Mouse (Mus musculus): ENCODE data around the gene Olfr77. TPM values are rescaled to one million over a fixed set of nuclear protein-coding genes. Genes with fewer than 3 reads are reported as not detected.

Gene Olfr77
- polyA plus RNA-seq (2015; fragmentation: Nextera tagmentation; extraction: Ambion mirVana): 0.27 and 0.32 TPM in 2 replicates

GRCm38 (mm10) chr9:19916565-19916964 lies at the start of gene Olfr77:
TSS of gene Olfr77 (plus strand) at chr9:19916865.
- H3K4me1 ChIP-seq: no peaks in the 10 kb centered on the region
- H3K9ac ChIP-seq: no peak within 1 kb of the TSS
- ATAC-seq (ENCODE audit: insufficient read depth, low FRiP score, low read depth): no peak
- no peaks in the 10 kb centered on the region for H3K9me3 ChIP-seq
- 90% methylated on average over 2 of the region's 2 CpGs for WGBS
- no peaks in the 10 kb centered on the region for H3K27me3 ChIP-seq (replicated peaks)
- H3K4me2 ChIP-seq: no peak within 1 kb of the TSS
- no peak within 1 kb of the TSS for H3K4me3 ChIP-seq (replicated peaks)
- H3K27ac ChIP-seq: no peak within 1 kb of the TSS
- H3K36me3 ChIP-seq: no peaks in the 10 kb centered on the region

DNA sequence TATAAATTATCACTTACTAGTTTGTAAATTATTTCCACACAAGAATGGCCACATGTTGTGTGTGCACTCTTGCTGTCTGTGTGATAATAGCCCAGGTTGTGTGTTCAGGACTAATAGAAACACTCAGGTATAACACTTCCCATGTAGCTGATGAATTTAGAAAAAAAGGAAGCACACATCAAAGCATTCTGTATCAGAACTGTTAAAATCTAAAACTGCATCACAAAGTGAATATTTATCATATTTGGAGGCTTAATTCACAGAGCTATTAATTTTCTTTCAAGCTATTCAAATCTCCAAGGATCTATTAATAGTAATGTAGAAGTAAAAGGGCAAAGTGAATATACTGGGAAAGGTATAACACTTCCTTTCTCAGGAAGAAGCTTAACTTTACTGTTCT lies 28.8 kb upstream of the Olfr77 start, which contains the start of gene Olfr862:
TSS of gene Olfr862 (minus strand) at position 101 of the 400 bp plus-strand sequence.
- H3K4me2 ChIP-seq: no peak within 1 kb of the TSS
- no peaks in the 10 kb centered on the region for H3K9me3 ChIP-seq
- H3K27ac ChIP-seq: no peak within 1 kb of the TSS
- ATAC-seq (ENCODE audit: insufficient read depth, low FRiP score, low read depth): no peak
- H3K36me3 ChIP-seq: no peaks in the 10 kb centered on the region
- no peak within 1 kb of the TSS for H3K9ac ChIP-seq
- no peak within 1 kb of the TSS for H3K4me3 ChIP-seq (replicated peaks)
- no peaks in the 10 kb centered on the region for H3K27me3 ChIP-seq (replicated peaks)
- no peaks in the 10 kb centered on the region for H3K4me1 ChIP-seq

DNA sequence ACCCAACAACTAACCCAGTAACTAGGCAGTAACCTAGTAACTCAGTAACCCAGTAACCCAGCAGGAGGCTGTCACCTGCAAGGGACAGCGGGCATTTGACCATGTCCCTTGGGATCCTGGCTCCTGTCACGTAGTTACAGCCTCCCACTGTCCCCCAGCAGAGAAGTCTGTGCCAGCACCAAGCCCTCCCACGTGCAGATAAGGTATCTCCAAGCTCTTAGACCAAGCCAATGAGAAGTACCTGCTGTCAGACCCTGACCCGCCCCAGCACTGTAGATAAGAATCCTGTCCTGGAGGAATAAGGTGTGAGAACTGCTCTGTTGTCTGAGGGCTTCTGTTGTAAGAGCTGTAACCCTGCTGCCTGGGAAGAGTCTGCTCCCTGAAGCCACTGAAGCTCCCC lies 5.5 kb upstream of the Olfr77 start:
- no peaks in the 10 kb centered on the region for H3K36me3 ChIP-seq
- no peak overlapping the region for H3K4me2 ChIP-seq
- WGBS: 59% methylated on average over 4 of the region's 4 CpGs
- no peak overlapping the region for H3K4me3 ChIP-seq (replicated peaks)
- H3K27me3 ChIP-seq (replicated peaks): no peaks in the 10 kb centered on the region
- no peaks in the 10 kb centered on the region for H3K9me3 ChIP-seq
- no peak for ATAC-seq (ENCODE audit: insufficient read depth, low FRiP score, low read depth)
- H3K9ac ChIP-seq: no peak overlapping the region
- no peak overlapping the region for H3K27ac ChIP-seq
- H3K4me1 ChIP-seq: no peaks in the 10 kb centered on the region

Other genes starting within 250 kb of the Olfr77 start
- gene Olfr857, start 207.4 kb upstream of the Olfr77 start, polyA plus RNA-seq (2015; fragmentation: Nextera tagmentation; extraction: Ambion mirVana): not detected in 2 replicates
- not detected in 2 replicates for gene Olfr58, start 136.6 kb upstream of the Olfr77 start, polyA plus RNA-seq (2015; fragmentation: Nextera tagmentation; extraction: Ambion mirVana)
- not detected in 2 replicates for gene Olfr859, start 112.0 kb upstream of the Olfr77 start, polyA plus RNA-seq (2015; fragmentation: Nextera tagmentation; extraction: Ambion mirVana)
- not detected in 2 replicates for gene Olfr860, start 67.1 kb upstream of the Olfr77 start, polyA plus RNA-seq (2015; fragmentation: Nextera tagmentation; extraction: Ambion mirVana)
- not detected in 2 replicates for gene Olfr862, start 28.9 kb upstream of the Olfr77 start, polyA plus RNA-seq (2015; fragmentation: Nextera tagmentation; extraction: Ambion mirVana)
- gene Olfr866, start 111.2 kb downstream of the Olfr77 start, polyA plus RNA-seq (2015; fragmentation: Nextera tagmentation; extraction: Ambion mirVana): not detected in 2 replicates
- not detected in 2 replicates for gene Olfr867, start 140.7 kb downstream of the Olfr77 start, polyA plus RNA-seq (2015; fragmentation: Nextera tagmentation; extraction: Ambion mirVana)
- not detected in 2 replicates for gene Olfr868, start 181.8 kb downstream of the Olfr77 start, polyA plus RNA-seq (2015; fragmentation: Nextera tagmentation; extraction: Ambion mirVana)
- not detected in 2 replicates for gene Olfr869, start 212.1 kb downstream of the Olfr77 start, polyA plus RNA-seq (2015; fragmentation: Nextera tagmentation; extraction: Ambion mirVana)